Mouse (Mus musculus): ENCODE data around the gene Jak1.

Jak1 gene

GRCm38 (mm10) chr4:101192241-101192976 is 72.7 kb downstream of the Jak1 start:
- no peak for DNase-seq (ENCODE audit: low spot score)

DNA sequence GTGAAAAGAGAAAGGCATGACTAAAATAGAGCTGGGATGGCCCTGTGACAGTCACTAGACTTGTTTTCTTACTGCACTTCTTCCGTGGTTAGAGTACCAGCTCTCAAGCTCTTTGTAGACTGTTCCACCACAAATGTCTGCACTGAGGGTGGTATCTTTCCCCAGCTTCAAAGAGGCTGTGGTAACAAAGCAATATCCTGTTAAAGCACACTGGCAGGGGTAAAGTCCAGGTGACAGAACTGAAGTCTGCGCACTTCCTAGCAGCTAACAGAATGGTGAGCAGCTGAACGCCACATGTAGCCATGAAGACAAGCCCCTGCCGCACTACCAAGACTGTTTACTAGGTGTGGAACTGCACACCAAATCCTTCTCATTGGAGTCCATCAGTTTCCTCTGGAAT is 77.7 kb downstream of the Jak1 start:
- DNase-seq (ENCODE audit: low spot score): no peak

- no peak for DNase-seq (ENCODE audit: low spot score)
These were observed 78.5 kb downstream of the Jak1 start for GRCm38 (mm10) chr4:101186591-101186990.

GRCm38 (mm10) chr4:101185216-101185615 is 79.9 kb downstream of the Jak1 start:
- no peak for DNase-seq (ENCODE audit: low spot score)

- DNase-seq (ENCODE audit: low spot score): no peak
These were observed 82.5 kb downstream of the Jak1 start for GRCm38 (mm10) chr4:101182603-101183011.

- no peak for DNase-seq (ENCODE audit: low spot score)
These were observed 84.4 kb downstream of the Jak1 start for GRCm38 (mm10) chr4:101180681-101181080.

- no peak for DNase-seq (ENCODE audit: low spot score)
These were observed 85.2 kb downstream of the Jak1 start for GRCm38 (mm10) chr4:101179836-101180235.

DNA sequence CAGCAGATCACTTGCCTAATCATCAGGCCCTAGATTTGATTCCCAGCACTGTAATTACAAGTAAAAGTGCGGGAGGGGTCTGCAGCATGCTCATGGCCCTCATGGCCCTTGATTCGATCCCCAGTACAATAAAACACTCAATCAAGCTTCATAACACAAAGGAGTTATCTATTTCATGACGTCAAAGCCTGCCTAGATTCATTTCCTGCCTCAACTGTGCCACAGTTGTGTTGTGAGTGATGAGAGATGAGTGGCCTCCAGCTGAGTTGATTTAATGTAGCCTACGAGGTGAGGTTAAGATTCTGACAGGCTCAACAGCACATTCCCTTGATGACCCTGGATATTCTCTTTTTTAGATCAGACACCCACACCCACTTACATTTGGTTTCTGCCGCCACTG is 86.0 kb downstream of the Jak1 start:
- DNase-seq (ENCODE audit: low spot score): no peak

- peak; percentile 19 for DNase-seq (ENCODE audit: low spot score)
These were observed 87.3 kb downstream of the Jak1 start for GRCm38 (mm10) chr4:101177796-101178195.

GRCm38 (mm10) chr4:101176123-101176522 is 89.0 kb downstream of the Jak1 start:
- no peak for DNase-seq (ENCODE audit: low spot score)

GRCm38 (mm10) chr4:101174916-101175625 is 90.0 kb downstream of the Jak1 start:
- DNase-seq (ENCODE audit: low spot score): no peak

- DNase-seq (ENCODE audit: low spot score): no peak
These were observed 92.3 kb downstream of the Jak1 start for GRCm38 (mm10) chr4:101172738-101173137.

- peak; percentile 35 for DNase-seq (ENCODE audit: low spot score)
These were observed 96.8 kb downstream of the Jak1 start for GRCm38 (mm10) chr4:101168189-101168778.

DNA sequence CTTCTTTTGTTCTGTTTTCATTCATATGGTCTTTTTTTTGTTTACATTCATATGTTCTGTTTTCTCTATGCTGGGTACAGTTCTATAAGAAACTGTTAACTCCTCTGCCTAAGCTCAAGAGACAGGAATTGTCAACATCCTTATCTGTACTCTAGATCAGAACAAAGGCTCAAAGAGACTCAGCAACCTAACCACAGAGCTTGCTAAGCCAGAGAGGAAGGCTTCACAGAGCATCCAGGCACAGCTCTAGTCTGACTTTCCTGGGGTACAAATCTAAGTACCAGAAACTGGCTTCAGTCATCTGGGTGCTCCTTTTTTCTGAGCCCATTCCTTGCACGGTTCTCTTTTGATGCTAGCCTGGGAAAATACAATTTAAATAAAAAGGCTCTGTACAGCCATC is 97.3 kb downstream of the Jak1 start:
- no peak for DNase-seq (ENCODE audit: low spot score)

GRCm38 (mm10) chr4:101165776-101166175 is 99.3 kb downstream of the Jak1 start:
- no peak for DNase-seq (ENCODE audit: low spot score)

DNA sequence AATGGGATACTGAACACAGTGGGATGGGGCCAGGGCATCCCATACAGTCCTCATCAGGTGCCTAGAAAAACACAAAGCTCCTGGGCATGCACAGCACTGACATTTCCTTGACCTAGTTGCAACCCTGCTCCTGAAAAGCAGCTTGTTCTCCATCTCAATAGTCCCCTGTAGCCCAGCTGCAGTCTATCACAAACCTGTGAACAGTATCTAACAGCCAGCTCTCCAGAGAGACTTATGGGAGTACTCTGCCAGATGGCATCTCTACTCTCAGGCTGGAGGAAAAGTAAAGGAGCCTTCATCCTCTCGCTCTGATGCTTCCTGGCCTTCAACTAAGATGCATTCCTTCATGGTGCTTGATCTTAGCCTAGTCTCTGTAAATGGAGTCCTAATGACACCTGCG is 100.4 kb downstream of the Jak1 start:
- no peak for DNase-seq (ENCODE audit: low spot score)

DNA sequence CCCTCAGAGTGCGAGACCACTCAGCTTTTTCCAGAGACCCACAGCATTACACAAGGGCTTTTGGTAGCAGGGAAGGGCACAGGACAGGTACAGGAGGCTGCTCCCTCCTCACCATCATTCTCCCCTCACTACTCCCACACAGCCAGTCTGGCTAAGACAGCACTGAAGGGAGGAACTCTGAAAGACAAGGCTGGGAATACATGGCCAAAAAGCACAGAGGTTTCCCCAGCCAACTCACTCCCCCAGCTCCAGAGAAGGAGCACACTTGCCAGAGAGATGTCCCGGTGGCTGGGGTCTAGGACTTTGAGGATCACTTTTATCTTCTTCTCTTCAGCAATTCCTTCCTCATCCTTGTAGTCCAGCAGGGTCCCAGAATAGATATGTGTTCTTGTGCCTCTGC is 100.9 kb downstream of the Jak1 start:
- DNase-seq (ENCODE audit: low spot score): no peak

- no peak for DNase-seq (ENCODE audit: low spot score)
These were observed 104.3 kb downstream of the Jak1 start for GRCm38 (mm10) chr4:101160821-101161220.

DNA sequence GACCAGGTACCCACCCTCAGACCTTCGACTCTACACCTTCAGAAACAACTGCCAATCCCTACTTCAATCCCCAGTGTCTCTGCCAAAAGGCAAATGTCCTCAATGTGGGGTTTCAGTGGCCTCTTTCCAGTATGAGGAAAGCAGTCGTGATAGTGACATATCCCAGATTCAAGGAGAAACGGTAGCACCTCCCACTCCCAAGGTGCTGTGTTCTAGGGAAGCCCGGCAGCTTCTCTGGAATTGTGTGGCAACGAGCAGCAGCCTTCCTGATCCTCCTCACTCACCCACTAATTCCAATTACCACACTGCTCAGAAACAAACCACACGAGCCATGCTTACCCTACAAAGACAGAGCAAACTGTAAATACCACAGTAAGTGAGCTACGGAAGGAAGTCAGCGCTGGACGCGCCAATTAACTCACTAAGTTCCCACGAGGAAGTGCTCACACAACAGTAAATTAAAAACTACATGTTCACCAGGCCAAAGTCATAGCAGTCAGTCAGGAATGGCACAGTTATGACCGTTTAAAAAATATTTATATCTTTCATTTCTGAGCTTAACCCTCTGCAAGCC is 105.8 kb downstream of the Jak1 start:
- DNase-seq (ENCODE audit: low spot score): no peak

DNA sequence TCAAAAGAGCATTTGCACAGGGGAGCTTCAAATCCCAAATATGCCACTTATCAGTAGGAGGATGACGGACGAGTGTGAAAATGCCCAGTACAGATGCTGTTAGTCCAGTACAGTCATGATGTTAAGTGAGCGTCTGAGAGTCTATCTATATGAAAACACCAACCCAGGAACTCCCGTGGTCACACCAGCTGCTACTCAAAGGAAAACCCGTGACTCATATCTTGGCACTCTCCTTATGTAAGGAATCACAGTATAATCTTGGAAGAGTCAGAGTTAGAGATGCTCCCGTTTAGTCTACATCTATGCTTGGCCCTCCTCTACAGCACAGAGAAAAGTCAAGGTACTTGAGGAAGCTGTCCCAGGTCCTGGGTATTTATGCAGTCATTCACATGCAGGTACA is 106.8 kb downstream of the Jak1 start:
- DNase-seq (ENCODE audit: low spot score): no peak

DNA sequence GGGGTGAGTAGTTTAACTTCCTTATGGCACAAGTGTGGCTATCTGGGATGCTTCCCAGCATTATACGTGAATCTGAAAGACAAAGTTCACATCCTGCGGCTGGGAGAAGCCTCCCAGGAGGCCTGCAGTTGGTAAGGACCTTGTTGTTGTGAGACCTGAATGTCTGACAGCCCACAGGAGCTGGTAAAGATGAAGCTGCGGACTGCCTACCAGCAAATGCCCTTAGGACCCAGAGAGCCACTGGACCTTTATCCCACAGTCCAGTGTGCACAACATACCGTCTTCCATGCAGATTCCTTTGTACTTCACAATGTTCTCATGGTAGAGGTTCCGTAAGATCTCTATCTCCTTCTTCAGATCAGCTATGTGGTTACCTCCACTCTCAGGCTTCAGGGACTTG is 107.6 kb downstream of the Jak1 start:
- DNase-seq (ENCODE audit: low spot score): no peak

DNA sequence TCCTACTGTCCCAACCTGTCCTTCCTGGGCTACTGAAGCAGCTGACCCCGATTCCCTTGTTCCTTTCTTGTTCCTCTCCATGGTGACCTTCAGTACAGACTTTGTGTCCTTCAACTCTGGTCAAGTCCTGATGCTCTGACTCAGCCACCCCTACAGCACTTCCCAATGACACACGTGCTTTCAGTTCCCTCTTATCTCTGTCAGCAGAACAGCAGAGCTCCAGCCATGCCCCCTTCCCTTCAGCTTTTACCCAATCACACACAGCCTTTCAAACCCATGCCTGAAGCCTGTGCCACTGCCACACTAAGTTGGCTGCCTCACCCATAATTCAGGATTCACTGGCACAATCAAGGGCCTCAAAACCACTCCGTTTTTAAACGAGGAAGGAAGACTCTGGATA is 109.5 kb downstream of the Jak1 start:
- no peak for DNase-seq (ENCODE audit: low spot score)
